Mouse (Mus musculus): ENCODE measurements around the gene Uspl1. TPM values are rescaled to one million over a fixed set of nuclear protein-coding genes. Genes with fewer than 3 reads are reported as not detected.

The Uspl1 gene
- polyA plus RNA-seq, 1 experiment: 6.8 TPM

GRCm38 (mm10) chr5:149164881-149165280, 19.3 kb upstream of the Uspl1 start:
- WGBS: 49% methylated on average over 7 of the region's 7 CpGs
- DNase-seq (ENCODE audit: low read depth, low spot score): no peak

GRCm38 (mm10) chr5:149166011-149166410, 18.1 kb upstream of the Uspl1 start:
- 95% methylated on average over 10 of the region's 10 CpGs for WGBS
- no peak for DNase-seq (ENCODE audit: low read depth, low spot score)

DNA sequence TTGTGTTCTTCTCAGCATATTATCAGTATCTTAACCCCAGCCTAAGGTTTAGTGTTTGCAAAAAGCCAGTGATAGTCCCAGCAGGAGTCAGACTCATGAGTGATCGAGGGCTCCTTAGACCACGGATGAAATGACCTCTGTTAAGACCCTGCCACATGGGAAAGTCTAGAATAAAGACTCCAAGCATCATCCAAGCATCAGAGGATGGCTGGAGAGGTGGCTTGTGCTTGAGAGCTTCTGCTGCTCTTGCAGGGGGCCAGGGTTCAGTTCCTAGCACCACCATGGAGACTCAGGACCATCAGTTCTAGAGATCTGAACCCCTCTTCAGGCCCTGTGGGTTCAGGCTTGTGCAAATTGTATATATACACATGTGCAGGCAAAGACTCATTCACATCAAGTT, 16.1 kb upstream of the Uspl1 start:
- no peak for DNase-seq (ENCODE audit: low read depth, low spot score)
- 86% methylated on average over 2 of the region's 2 CpGs for WGBS

GRCm38 (mm10) chr5:149168816-149169215, 15.3 kb upstream of the Uspl1 start:
- no peak for DNase-seq (ENCODE audit: low read depth, low spot score)
- 78% methylated on average over 9 of the region's 9 CpGs for WGBS

GRCm38 (mm10) chr5:149170841-149171588, 13.1 kb upstream of the Uspl1 start:
- DNase-seq (ENCODE audit: low read depth, low spot score): no peak
- WGBS: 63% methylated on average over 8 of the region's 8 CpGs

DNA sequence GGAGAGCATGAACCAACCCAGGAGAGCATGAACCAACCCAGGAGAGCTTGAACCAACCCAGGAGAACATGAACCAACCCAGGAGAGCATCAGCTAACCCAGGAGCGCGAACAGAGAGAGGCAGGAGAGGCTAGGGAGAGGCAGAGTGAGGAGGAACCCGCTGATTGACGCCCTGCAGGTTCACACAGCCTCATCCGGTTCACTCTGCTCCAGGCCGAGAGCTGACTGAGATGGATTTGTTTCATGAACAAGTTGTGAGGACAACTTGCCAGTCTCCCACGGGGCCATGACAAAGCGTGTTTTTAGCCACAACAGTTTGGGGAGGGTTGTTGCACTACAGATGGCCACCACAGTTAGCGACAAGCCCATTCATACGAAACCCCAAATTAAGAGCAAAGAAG, 11.9 kb upstream of the Uspl1 start:
- no peak for DNase-seq (ENCODE audit: low read depth, low spot score)
- 86% methylated on average over 10 of the region's 10 CpGs for WGBS

DNA sequence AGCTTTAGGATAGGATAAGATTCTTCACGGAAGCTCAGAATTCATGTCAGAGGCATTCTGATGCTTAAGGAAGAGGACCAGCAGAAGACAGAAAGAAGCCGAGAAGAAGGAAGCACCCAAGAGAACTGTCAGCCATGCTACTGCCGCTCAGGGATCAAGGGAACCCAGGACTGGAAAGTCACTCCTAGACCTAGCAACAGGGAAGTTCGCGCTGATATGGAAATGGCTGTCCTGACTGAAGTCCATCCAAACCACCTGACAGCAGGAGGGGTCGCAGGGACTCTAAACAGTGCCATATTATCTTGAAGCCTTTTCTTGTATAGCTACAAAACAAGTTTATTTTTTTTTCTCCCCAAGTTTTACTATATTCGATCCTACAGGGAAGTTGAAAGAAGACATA, 9.6 kb upstream of the Uspl1 start:
- no peak for DNase-seq (ENCODE audit: low read depth, low spot score)
- 82% methylated on average over 7 of the region's 7 CpGs for WGBS

DNA sequence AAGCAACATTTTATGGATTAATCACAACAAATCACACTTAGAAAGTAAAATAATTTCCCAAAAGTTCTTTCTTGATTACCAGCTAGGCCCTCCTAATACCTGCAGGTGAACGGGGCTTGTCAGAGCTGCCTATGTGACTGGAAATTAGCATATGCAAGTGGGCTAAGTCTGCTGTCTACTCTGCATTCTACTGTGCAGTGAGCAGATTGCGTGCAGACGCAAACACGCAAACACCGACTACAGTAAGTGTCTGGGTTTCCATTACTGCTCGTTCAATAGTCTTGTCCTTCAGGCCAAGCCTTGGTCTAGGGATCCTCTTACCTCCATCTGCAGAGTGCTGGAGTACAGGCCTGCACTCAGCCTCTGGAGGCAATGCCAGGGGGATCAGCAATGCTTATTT, 8.4 kb upstream of the Uspl1 start:
- no peak for DNase-seq (ENCODE audit: low read depth, low spot score)
- 93% methylated on average over 6 of the region's 6 CpGs for WGBS

DNA sequence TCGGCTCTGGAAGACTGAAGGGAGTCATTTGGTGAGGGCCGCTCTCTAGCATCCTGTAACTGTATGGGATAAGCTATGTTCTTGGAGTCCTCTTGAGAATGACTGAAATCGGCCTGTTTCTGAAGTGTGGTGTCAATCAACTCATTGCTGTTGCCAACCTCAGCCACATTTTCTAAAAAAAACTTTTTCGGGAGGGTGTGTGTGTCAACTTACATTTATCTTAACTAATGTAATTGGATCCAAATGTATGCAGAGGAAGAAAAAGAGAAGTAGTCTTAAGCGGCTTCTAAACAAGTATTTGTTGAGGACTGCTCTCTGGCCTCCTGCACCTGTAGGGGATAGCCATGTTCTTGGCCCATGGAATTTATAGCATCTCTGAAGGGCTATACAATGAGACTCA, 6.1 kb upstream of the Uspl1 start:
- no peak for DNase-seq (ENCODE audit: low read depth, low spot score)
- 93% methylated on average over 5 of the region's 5 CpGs for WGBS

- WGBS: 84% methylated on average over 3 of the region's 3 CpGs
- no peak for DNase-seq (ENCODE audit: low read depth, low spot score)
These were observed 4.3 kb upstream of the Uspl1 start for GRCm38 (mm10) chr5:149179826-149180225.

DNA sequence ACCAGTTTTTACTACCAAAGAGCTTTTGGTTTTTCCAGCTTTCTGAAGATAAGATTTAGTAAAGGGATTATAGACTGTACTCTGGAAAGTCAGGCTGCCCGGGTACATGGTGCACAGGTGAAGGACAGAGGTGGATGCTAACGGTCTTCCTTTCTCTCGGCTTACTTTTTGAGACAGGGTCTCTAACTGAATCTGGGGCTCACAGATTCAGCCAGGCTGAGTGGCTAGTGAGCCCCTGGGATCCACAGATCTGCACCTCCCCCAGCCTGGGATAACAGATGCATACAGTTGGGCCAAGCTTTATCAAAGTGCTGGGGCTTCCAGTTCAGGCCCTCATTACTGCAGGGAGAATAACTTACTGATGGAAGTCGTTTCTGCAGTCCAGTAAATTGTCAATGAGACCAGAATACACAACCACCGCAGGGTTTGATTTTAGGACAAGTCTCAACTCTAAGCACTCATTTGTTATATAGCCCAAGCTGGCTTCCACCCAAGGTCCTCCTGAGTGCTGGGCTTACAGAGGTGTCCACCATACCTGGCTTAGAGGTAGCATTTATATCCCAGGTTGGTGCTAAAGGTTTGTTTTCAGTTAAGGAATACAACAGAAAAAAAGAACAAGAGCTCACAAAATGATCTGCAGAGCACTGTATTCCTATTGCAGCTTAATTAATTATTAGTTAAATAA, 1.8 kb upstream of the Uspl1 start:
- 82% methylated on average over 5 of the region's 5 CpGs for WGBS
- no peak for DNase-seq (ENCODE audit: low read depth, low spot score)

DNA sequence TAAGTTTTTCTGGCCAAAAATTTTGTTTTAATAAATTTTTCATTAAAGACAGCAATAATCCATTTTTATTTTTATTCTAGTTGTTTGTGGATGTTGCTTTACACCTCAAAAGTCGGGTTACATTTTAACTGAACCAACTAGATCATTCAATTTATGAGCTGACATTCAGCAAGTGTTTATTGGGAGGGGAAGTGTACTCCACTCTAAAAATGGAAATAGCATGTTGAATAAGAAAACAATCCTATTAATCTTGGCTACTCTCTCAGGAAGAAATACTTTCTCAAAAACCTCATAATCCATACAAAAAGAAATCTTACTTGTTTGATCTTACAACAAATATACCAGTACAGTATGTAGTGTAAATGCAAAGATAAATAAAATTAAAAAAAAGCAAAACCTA, 1.0 kb upstream of the Uspl1 start:
- no peak for DNase-seq (ENCODE audit: low read depth, low spot score)
- 1% methylated on average over 1 of the region's 1 CpGs for WGBS

GRCm38 (mm10) chr5:149183721-149184103, 438 bp upstream of the Uspl1 start:
- under 1% methylated on average over 13 of the region's 13 CpGs for WGBS
- peak; percentile 29 for DNase-seq (ENCODE audit: low read depth, low spot score)

DNA sequence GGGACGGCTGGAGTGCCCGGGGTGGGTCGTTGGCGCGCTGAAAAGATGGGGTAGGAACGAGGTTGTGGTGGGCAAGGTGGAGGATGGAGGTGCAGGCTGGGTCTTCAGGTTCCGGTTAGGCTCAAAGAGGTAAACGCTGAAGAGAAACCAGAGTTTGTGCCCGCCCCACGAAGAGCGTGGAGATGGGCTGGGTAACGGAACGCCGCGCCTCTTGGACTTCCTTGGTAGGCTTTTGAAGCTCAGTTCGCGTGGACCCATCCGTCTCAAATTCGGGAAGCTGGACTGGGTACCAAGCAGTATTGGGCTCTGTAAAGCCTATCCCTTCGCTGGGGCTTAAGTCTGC, 665 bp downstream of the Uspl1 start:
- WGBS: under 1% methylated on average over 20 of the region's 20 CpGs
- no peak for DNase-seq (ENCODE audit: low read depth, low spot score)

- DNase-seq (ENCODE audit: low read depth, low spot score): no peak
- 53% methylated on average over 3 of the region's 3 CpGs for WGBS
These were observed 1.7 kb downstream of the Uspl1 start for GRCm38 (mm10) chr5:149185806-149186205.

DNA sequence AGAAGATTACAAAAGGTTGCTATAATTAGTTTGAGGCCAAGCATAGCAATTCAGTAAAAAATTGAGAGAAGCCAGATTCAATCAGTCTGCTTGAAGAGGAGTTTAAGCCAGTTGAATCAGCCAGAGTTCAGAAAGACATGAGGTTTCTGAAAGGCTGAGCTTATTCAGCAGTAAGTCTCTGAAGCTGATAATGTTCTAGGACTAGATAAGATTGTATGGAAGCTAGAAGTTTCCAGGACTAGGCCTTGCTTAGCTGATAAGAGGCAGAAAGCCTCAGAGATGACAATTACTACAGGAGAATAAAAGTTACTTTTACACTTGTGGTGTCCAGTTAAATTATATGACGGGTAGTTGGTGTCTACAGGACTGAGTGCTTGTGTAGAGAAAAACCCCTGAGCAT, 6.0 kb downstream of the Uspl1 start:
- no peak for DNase-seq (ENCODE audit: low read depth, low spot score)
- 85% methylated on average over 1 of the region's 1 CpGs for WGBS

GRCm38 (mm10) chr5:149196611-149197010, 12.5 kb downstream of the Uspl1 start:
- no peak for DNase-seq (ENCODE audit: low read depth, low spot score)
- 3% methylated on average over 1 of the region's 1 CpGs for WGBS

DNA sequence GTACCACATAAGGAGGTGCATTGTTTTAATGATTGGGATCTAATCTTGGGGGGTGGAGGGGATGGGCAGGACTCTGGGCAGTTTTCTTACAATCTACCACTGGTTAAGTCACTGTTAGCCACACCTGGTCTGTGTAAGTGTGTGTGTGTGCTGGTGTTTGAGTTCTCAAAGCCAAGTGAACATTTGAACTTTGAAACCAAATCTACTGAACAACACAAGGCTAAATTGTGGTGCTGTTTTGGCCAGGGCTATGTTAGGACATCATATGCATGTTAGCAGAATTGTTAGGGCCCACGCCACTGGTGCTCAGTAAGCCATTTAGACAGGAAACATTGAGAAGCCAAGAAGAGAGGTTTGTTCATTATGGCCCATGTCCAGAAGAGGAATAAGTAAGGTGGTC, 14.6 kb downstream of the Uspl1 start:
- 63% methylated on average over 1 of the region's 1 CpGs for WGBS
- no peak for DNase-seq (ENCODE audit: low read depth, low spot score)

- DNase-seq (ENCODE audit: low read depth, low spot score): no peak
- WGBS: 69% methylated on average over 5 of the region's 5 CpGs
These were observed 18.8 kb downstream of the Uspl1 start for GRCm38 (mm10) chr5:149202941-149203340.

DNA sequence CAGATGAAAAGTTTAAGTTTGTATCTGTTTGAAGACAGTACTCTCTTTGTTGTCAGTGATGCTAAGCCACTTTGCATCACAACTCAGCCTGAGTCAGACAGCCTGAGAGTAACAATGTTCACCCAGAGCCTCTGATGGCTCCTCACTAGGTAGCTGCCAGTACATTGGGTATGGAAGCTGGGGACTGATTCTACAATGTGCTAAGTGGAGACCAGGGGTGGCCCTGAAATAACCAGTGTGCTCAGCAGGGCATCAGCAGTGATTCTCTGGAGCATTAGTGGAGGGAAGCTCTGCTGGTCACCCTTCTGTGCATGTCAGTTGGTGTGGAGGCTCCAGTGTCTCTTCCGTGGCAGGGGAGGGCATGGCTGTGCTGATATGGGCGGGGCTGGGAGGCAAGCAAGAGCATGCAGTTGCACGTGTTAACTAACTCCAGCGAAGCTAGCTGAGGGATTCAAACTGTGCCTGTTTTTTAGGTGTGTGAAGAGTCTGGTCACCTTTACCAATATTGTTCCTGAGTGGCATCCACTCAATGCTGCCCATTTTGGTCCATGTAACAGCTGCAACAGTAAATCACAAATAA, 19.7 kb downstream of the Uspl1 start:
- WGBS: 73% methylated on average over 4 of the region's 4 CpGs
- DNase-seq (ENCODE audit: low read depth, low spot score): no peak

DNA sequence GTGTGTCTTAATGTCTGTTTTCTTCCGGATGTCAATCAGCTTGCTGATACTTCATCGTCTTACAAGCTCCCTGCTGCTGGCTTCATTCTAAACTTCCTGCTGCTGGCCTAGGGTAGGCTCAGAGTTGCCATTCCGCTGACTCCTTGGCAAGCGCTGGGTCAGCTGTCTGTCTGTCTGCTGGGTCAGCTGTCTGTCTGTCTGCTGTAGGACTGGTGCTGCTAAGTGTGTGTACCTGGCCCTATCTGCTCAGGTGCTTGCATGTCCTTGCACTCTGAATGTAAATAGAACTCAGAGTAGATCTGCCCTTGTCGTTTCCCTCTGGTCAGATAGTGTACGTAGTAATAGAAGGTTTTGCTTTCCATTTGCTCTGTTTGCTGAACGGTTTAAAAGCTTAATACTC, 20.7 kb downstream of the Uspl1 start:
- no peak for DNase-seq (ENCODE audit: low read depth, low spot score)
- 81% methylated on average over 7 of the region's 7 CpGs for WGBS
